Mouse (Mus musculus) midbrain, embryonic 13.5 days (tissue): ENCODE results near the gene Ipo5. TPM values are rescaled to one million over a fixed set of nuclear protein-coding genes. Genes with fewer than 3 reads are reported as not detected.

Experiments
- ATAC-seq: fragments of 200-750 bp; cut with Nextera tagmentation; 2 replicates; pipeline ENCODE4 v1.8.0; 2017; ENCODE audit warnings: mild to moderate bottlenecking, moderate TSS enrichment, moderate library complexity
- H3K27ac ChIP-seq: fragments of 300-500 bp; sonication (generic); 2 replicates; pipeline ENCODE4 v1.5.1; 2015; ENCODE audit warnings: inconsistent platforms, mild to moderate bottlenecking, moderate library complexity
- H3K27me3 ChIP-seq: fragments of 300-500 bp; sonication (generic); 2 replicates; pipeline ENCODE4 v1.6.1; 2015; ENCODE audit warnings: mild to moderate bottlenecking, inconsistent platforms
- H3K36me3 ChIP-seq: fragments of 300-500 bp; sonication (generic); 2 replicates; pipeline ENCODE4 v1.6.1; 2015; ENCODE audit warnings: mild to moderate bottlenecking, inconsistent platforms
- H3K4me1 ChIP-seq: fragments of 300-500 bp; sonication (generic); replicated peaks from 2 replicates; pipeline ENCODE4 v1.6.1; 2015; ENCODE audit warnings: inconsistent platforms
- H3K4me2 ChIP-seq: fragments of 300-500 bp; sonication (generic); replicated peaks from 2 replicates; pipeline ENCODE4 v1.6.1; 2015; ENCODE audit warnings: moderate library complexity, mild to moderate bottlenecking, inconsistent platforms
- H3K4me3 ChIP-seq: fragments of 300-500 bp; sonication (generic); replicated peaks from 2 replicates; pipeline ENCODE4 v1.5.1; 2015; ENCODE audit warnings: mild to moderate bottlenecking, inconsistent platforms
- H3K9ac ChIP-seq: fragments of 300-500 bp; sonication (generic); replicated peaks from 2 replicates; pipeline ENCODE4 v1.6.1; 2015; ENCODE audit warnings: mild to moderate bottlenecking, inconsistent platforms
- H3K9me3 ChIP-seq: fragments of 300-500 bp; sonication (generic); 2 replicates; pipeline ENCODE4 v1.6.1; 2016; ENCODE audit warnings: mild to moderate bottlenecking, inconsistent platforms
- WGBS: fragments of 180-500 bp; shearing (Covaris S2); methylation state at CpG from one replicate; pipeline ENCODE4 v1.1.7; 2015; 5-methylcytosine and 5-hydroxymethylcytosine counted together
- polyA plus RNA-seq: library from polyadenylated mRNA; unstranded; fragments of >200 nt; fragmentation: Nextera tagmentation; extraction: Ambion mirVana; gene quantifications from 2 replicates; pipeline ENCODE4 v1.2.1, GENCODE M21; 2015

Gene Ipo5
- polyA plus RNA-seq, 1 experiment from 2014 or later, result 70.2 TPM

GRCm38 (mm10) chr14:120925731-120926585 is 14.9 kb downstream of the Ipo5 start:
- Histone ChIP-seq H3K27me3 (no peaks in the 10 kb centered on the region), H3K9me3 (no peaks in the 10 kb centered on the region), H3K4me3 (no peak overlapping the region), H3K4me1 (no peaks in the 10 kb centered on the region), H3K27ac (no peak overlapping the region), H3K4me2 (no peak overlapping the region), H3K9ac (no peak overlapping the region), H3K36me3 (peaks cover 91% of the 10 kb centered on the region)
- no peak for ATAC-seq
- WGBS, result 95% methylated on average over 14 of the region's 14 CpGs

DNA sequence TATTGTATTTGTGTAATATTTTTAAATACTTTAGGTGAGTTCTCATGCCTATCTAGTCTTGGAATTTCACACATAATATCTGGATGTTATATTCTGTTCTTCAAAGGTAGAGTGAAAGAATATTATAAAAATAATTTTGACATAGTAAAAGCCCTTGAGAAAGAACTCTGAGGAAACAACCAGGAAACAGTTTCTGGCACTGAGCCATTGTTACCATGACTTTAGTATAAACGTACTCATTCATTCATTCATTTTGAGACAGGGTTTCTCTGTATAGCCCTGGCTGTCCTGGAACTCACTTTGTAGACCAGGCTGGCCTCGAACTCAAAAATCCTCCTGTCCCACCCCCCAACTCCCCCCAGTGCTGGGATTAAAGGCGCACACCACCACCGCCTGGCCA is 20.2 kb downstream of the Ipo5 start:
- no peaks in the 10 kb centered on the region for H3K4me1 ChIP-seq
- H3K4me2 ChIP-seq, result no peak overlapping the region
- no peaks in the 10 kb centered on the region for H3K27me3 ChIP-seq
- WGBS, result 90% methylated on average over 4 of the region's 4 CpGs
- no peak overlapping the region for H3K27ac ChIP-seq
- no peak for ATAC-seq
- no peaks in the 10 kb centered on the region for H3K9me3 ChIP-seq
- peaks cover 83% of the 10 kb centered on the region for H3K36me3 ChIP-seq
- no peak overlapping the region for H3K4me3 ChIP-seq
- H3K9ac ChIP-seq, result no peak overlapping the region

DNA sequence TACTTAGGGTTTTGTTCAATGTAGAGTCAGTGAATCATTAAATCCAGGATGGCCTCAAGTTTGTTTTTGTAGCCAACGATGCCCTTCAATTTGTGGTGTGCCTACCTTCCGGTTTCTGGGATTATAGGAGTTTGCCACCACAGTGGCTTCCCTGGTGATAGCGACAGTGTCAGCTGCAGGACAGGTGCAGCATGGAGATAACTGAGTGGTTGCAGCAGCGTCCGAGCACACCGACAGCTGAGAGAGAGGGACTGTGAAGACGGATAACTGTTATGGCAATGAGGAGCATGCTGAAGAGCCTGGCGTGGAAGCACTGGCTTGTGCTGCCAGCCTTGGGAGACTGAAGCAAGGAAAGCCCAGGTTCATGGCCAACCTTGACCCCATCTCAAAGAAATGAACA is 22.6 kb downstream of the Ipo5 start:
- Histone ChIP-seq H3K4me3 (no peak overlapping the region), H3K9ac (no peak overlapping the region), H3K4me1 (no peaks in the 10 kb centered on the region), H3K27ac (no peak overlapping the region), H3K9me3 (no peaks in the 10 kb centered on the region), H3K27me3 (no peaks in the 10 kb centered on the region), H3K36me3 (peaks cover 78% of the 10 kb centered on the region), H3K4me2 (no peak overlapping the region)
- 95% methylated on average over 8 of the region's 8 CpGs for WGBS
- ATAC-seq, result no peak

DNA sequence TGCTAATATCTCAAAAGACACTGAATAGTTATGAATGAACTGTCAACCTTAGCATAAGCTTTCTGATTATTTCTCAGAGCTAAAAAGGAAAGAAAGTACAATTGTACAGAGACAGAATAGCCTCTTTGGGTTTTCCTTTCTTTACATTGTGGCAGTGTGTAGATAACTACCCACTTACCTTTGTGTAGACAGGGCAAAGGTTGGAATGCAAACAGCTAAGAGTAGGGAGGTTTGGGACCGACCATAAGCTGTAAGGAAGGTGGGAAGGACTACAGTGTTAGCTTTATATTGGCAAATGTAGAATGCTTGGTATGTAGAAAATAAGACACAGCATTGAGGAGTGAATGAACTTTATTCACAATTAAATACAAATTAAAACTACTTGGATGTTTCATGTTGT is 26.1 kb downstream of the Ipo5 start:
- H3K27ac ChIP-seq, result no peak overlapping the region
- H3K4me2 ChIP-seq, result no peak overlapping the region
- no peak overlapping the region for H3K9ac ChIP-seq
- H3K27me3 ChIP-seq, result no peaks in the 10 kb centered on the region
- H3K4me3 ChIP-seq, result no peak overlapping the region
- 78% methylated on average over 1 of the region's 1 CpGs for WGBS
- H3K4me1 ChIP-seq, result no peaks in the 10 kb centered on the region
- no peak for ATAC-seq
- H3K9me3 ChIP-seq, result no peaks in the 10 kb centered on the region
- peaks cover 86% of the 10 kb centered on the region for H3K36me3 ChIP-seq

- 96% methylated on average over 9 of the region's 9 CpGs for WGBS
- ATAC-seq, result no peak
- peaks cover 90% of the 10 kb centered on the region for H3K36me3 ChIP-seq
Measured at GRCm38 (mm10) chr14:120942803-120943202, 31.8 kb downstream of the Ipo5 start.

DNA sequence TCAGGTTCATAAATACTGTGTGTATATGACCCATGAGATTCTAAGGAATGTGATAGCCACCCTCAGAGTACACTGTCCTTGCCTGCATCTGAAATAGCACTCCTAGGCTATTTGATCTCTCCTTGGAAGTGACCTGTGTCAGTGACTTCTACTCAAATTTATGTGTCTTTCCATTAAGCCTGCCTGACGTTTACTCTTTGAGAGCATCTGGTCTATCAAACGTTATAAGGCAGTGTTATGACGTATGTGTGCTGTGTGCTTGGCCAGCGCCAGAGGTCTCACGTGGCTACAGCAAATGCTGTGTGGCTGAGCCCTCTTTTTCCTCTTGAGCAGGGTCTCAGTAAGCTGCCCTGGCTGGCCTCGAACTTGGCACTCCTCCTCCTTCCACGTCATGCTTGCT is 34.1 kb downstream of the Ipo5 start:
- ATAC-seq, result no peak
- no peaks in the 10 kb centered on the region for H3K9me3 ChIP-seq
- H3K4me2 ChIP-seq, result no peak overlapping the region
- no peak overlapping the region for H3K27ac ChIP-seq
- H3K9ac ChIP-seq, result no peak overlapping the region
- no peak overlapping the region for H3K4me3 ChIP-seq
- H3K36me3 ChIP-seq, result peaks cover 85% of the 10 kb centered on the region
- no peaks in the 10 kb centered on the region for H3K4me1 ChIP-seq
- WGBS, result 88% methylated on average over 7 of the region's 7 CpGs
- H3K27me3 ChIP-seq, result no peaks in the 10 kb centered on the region

More at GRCm38 (mm10) chr14:120942803-120943202, 31.8 kb downstream of the Ipo5 start:
- H3K4me2 ChIP-seq, result no peak overlapping the region
- no peak overlapping the region for H3K27ac ChIP-seq
- H3K27me3 ChIP-seq, result no peaks in the 10 kb centered on the region
- no peaks in the 10 kb centered on the region for H3K9me3 ChIP-seq
- H3K4me3 ChIP-seq, result no peak overlapping the region
- H3K4me1 ChIP-seq, result no peaks in the 10 kb centered on the region
- no peak overlapping the region for H3K9ac ChIP-seq

DNA sequence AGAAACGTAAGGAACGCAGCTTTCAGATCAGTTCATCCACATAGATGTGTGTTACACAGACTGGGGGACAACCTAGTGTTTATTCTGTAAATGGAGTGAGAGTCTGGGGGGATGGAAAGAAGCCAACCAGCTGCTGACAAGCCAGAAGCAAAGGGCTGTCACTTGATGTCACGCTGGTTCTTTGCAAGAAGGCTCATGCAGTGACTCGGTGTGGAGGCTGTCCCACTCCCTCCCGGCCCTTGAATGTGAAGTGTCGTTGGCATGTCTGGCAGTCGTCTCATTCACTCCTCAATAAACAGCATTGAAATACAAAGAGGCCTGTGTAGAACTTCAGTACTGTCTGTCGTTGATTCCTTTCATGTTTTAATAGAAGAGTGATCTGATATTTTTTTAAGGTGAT is 36.1 kb downstream of the Ipo5 start:
- Histone ChIP-seq H3K4me3 (no peak overlapping the region), H3K27me3 (no peaks in the 10 kb centered on the region), H3K4me2 (no peak overlapping the region), H3K36me3 (peaks cover 68% of the 10 kb centered on the region), H3K9me3 (no peaks in the 10 kb centered on the region), H3K4me1 (no peaks in the 10 kb centered on the region), H3K9ac (no peak overlapping the region), H3K27ac (no peak overlapping the region)
- 0 out of 2 replicates have a peak, but pooled peaks have one; percentile 48 for ATAC-seq
- 70% methylated on average over 8 of the region's 8 CpGs for WGBS

DNA sequence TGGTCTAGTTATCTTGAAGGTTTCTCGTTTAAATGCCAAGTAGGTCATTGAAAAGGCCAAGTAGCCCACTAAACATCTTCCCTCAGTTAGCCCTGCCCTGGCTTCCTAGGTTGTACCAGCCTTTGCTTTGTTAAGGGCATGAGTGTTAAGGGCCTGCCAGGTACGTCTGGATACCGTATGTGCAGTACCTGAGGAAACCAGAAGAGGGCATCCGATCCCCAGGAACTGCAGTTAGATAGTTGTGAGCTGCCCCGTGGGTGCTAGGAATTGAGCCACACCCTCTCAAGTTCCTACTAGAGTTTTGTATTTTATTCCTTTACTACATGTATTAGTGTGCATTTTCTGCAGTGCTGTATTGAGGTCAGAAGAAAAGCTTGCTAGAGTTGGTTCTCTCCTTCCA is 38.0 kb downstream of the Ipo5 start:
- Histone ChIP-seq H3K27ac (no peak overlapping the region), H3K27me3 (no peaks in the 10 kb centered on the region), H3K4me1 (no peaks in the 10 kb centered on the region), H3K4me3 (no peak overlapping the region), H3K36me3 (peaks cover 49% of the 10 kb centered on the region), H3K4me2 (no peak overlapping the region), H3K9me3 (no peaks in the 10 kb centered on the region), H3K9ac (no peak overlapping the region)
- 95% methylated on average over 5 of the region's 5 CpGs for WGBS
- ATAC-seq, result no peak

DNA sequence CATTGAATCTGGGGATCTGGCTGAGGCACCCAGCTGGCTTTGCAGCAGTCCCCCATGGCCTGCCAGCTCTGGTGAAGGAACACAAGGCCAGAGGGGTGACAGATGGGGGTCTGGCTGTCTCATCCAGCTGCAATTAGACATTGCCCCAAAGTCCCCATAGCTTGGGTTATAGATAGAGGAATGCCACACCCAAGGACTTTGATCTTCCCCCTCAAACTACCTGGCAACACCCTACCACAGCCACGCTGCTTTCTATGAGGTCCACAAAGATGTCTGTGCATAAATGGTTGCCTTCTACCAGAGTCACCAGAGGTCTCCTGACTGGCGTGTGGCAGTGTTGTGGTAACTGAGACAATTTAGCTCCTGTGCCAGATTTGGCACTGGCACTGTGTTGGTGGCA is 39.0 kb downstream of the Ipo5 start:
- Histone ChIP-seq H3K9ac (no peak overlapping the region), H3K36me3 (peaks cover 38% of the 10 kb centered on the region), H3K4me3 (no peak overlapping the region), H3K4me1 (no peaks in the 10 kb centered on the region), H3K4me2 (no peak overlapping the region), H3K27me3 (no peaks in the 10 kb centered on the region), H3K27ac (no peak overlapping the region), H3K9me3 (no peaks in the 10 kb centered on the region)
- ATAC-seq, result no peak
- WGBS, result 94% methylated on average over 2 of the region's 2 CpGs

GRCm38 (mm10) chr14:120952434-120952833 is 41.4 kb downstream of the Ipo5 start:
- Histone ChIP-seq H3K4me2 (no peak overlapping the region), H3K4me1 (no peaks in the 10 kb centered on the region), H3K27ac (no peak overlapping the region), H3K9ac (no peak overlapping the region), H3K27me3 (no peaks in the 10 kb centered on the region), H3K9me3 (no peaks in the 10 kb centered on the region), H3K4me3 (no peak overlapping the region), H3K36me3 (peaks cover 19% of the 10 kb centered on the region)
- WGBS, result 50% methylated on average over 2 of the region's 2 CpGs
- no peak for ATAC-seq

DNA sequence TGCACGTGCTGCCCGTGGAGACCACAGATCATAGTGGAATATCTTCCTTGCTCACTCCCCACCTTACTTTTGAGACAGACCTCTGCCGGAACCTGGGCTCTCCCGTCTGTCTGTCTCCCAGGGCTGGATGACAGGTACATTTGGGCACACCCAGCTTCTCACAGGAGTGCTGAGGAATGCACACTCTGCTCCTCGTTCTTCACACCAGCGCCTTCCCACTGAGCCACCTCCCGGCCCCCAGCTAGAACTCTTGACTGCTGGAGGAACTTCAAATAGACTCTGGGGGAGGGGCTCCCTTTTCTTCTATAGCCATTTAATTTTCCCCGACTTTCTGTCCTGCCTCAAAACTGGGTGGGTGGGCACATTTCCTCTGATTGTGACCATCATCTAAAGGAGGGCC is 49.5 kb downstream of the Ipo5 start:
- Histone ChIP-seq H3K9me3 (no peaks in the 10 kb centered on the region), H3K27me3 (no peaks in the 10 kb centered on the region), H3K9ac (no peak overlapping the region), H3K4me3 (no peak overlapping the region), H3K36me3 (no peaks in the 10 kb centered on the region), H3K4me2 (no peak overlapping the region), H3K27ac (no peak overlapping the region), H3K4me1 (peaks cover 12% of the 10 kb centered on the region)
- 0 out of 2 replicates have a peak, but pooled peaks have one; percentile 20 for ATAC-seq
- 64% methylated on average over 8 of the region's 8 CpGs for WGBS

DNA sequence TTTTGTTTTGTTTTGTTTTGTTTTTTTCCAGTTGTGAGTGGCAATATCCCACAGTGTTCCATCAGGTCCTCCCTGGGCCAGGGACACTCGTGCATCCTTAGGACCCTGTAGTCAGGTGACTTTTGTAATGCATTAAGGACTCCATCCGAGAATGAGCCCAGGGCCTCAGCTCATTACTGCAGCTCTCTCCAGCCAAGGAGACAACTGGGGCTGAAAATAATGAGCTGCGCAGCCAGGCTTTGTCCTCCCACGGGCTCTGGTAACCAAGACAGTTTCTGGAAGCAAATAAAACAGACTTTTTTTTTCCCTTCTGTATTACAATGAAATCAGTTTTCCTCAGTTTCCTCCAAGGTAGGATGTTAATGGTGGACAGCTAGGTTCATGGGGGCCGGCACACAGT is 50.0 kb downstream of the Ipo5 start:
- Histone ChIP-seq H3K4me2 (no peak overlapping the region), H3K36me3 (no peaks in the 10 kb centered on the region)
- peak; percentile 81 for ATAC-seq

DNA sequence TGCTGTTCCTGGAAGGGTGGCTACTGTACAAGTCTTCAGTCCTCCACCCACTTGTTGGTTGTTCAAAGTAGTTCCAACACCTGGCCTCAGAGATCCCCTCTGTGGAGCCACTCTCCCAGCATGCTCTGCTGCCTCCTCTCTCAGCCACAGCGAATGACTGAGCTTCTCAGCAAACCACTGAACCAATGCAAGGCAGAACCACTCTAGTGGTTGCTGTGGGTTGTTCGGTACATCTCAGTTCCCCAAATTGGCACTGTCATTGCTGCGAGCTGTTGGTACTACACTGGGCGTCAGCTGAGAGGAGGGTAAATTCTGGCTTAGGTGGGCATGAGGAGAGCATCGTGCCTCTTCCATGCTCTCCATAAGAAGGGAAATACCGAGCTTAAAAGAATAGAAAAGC is 56.0 kb downstream of the Ipo5 start:
- no peak overlapping the region for H3K4me2 ChIP-seq
- H3K9me3 ChIP-seq, result no peaks in the 10 kb centered on the region
- no peak overlapping the region for H3K4me3 ChIP-seq
- no peaks in the 10 kb centered on the region for H3K4me1 ChIP-seq
- ATAC-seq, result no peak
- no peaks in the 10 kb centered on the region for H3K36me3 ChIP-seq
- no peaks in the 10 kb centered on the region for H3K27me3 ChIP-seq
- WGBS, result 85% methylated on average over 6 of the region's 6 CpGs
- H3K27ac ChIP-seq, result no peak overlapping the region
- no peak overlapping the region for H3K9ac ChIP-seq

More for the DNA sequence above, 50.0 kb downstream of the Ipo5 start:
- H3K4me1 ChIP-seq, result peaks cover 12% of the 10 kb centered on the region
- H3K9ac ChIP-seq, result no peak overlapping the region
- WGBS, result 39% methylated on average over 5 of the region's 5 CpGs
- H3K4me3 ChIP-seq, result no peak overlapping the region
- H3K27me3 ChIP-seq, result no peaks in the 10 kb centered on the region
- no peaks in the 10 kb centered on the region for H3K9me3 ChIP-seq
- H3K27ac ChIP-seq, result peak overlapping the region; percentile 74
